In genomic region chr19:56046784-56047390, GRCm38 (mm10) we compare ENCODE assay signal across 22 mouse cellular contexts.
DNase-seq lines count a peak whose midpoint lies in the region; ATAC-seq lines count a peak whose summit lies in the region.
"Had no signal": no experiment of that assay in that cellular context is flagged by ENCODE, and none has a peak within 500 bp of the region (broad histone marks: within the 10 kb centered on the region; RNA-seq: fewer than 3 reads in every experiment).

No protein-coding gene starts in this region.

- intact Hi-C loops in gastrocnemius, postnatal 14 days (cut with DNase I; ENCODE audit: low total_unique reads): no loop called here
- intact Hi-C loops in gastrocnemius, postnatal 36 days (cut with DNase I): no loop called here

- no peak overlapping the region for H3K27ac ChIP-seq in forebrain, embryonic 14.5 days (ENCODE audit: low read depth, low read length)
- no peak overlapping the region for H3K27ac ChIP-seq in forebrain, embryonic 12.5 days
- H3K27ac ChIP-seq in midbrain, embryonic 11.5 days (ENCODE audit: low read depth, low read length): no peak overlapping the region
- H3K27ac ChIP-seq in midbrain, embryonic 13.5 days: no peak overlapping the region
- H3K27ac ChIP-seq: embryonic facial prominence, embryonic 15.5 days; forebrain, embryonic 10.5 days; hindbrain, embryonic 12.5 days; kidney, embryonic 15.5 days had no signal

- peak; percentile 33 for DNase-seq in forebrain, embryonic 14.5 days (ENCODE audit: low spot score)
- peak; percentile 36 for DNase-seq in gastrocnemius, postnatal 14 days
- DNase-seq in gastrocnemius, postnatal 36 days: no peak
- DNase-seq in midbrain, embryonic 11.5 days (ENCODE audit: low spot score, missing footprints): peak; percentile 59
- DNase-seq in retina, postnatal 7 days (ENCODE audit: low read depth, low spot score): peak; percentile 24
- DNase-seq in kidney, adult 9 months: no peak
- DNase-seq: adrenal gland, adult 2 months; cerebellum, adult 11-12 months; cerebellum, adult 9-10 months; cerebellum, postnatal 25 days; heart, postnatal 10 days; heart, postnatal 4 days; kidney, adult 18-20 months had no signal

- H3K27me3 ChIP-seq in forebrain, embryonic 14.5 days (replicated peaks; ENCODE audit: control insufficient read depth, insufficient read depth, low read length): no peaks in the 10 kb centered on the region
- H3K27me3 ChIP-seq in forebrain, embryonic 12.5 days: 0 out of 2 replicates have a peak, but pooled peaks cover 3% of the 10 kb centered on the region
- H3K27me3 ChIP-seq in midbrain, embryonic 11.5 days (ENCODE audit: control insufficient read depth, insufficient read depth, low read length): no peaks in the 10 kb centered on the region
- H3K27me3 ChIP-seq in midbrain, embryonic 13.5 days: no peaks in the 10 kb centered on the region
- H3K27me3 ChIP-seq: embryonic facial prominence, embryonic 15.5 days; hindbrain, embryonic 12.5 days; kidney, embryonic 15.5 days had no signal

- no peak overlapping the region for H3K9ac ChIP-seq in forebrain, embryonic 14.5 days (ENCODE audit: low read length)
- no peak overlapping the region for H3K9ac ChIP-seq in forebrain, embryonic 12.5 days
- H3K9ac ChIP-seq in midbrain, embryonic 11.5 days (ENCODE audit: low read length): no peak overlapping the region
- no peak overlapping the region for H3K9ac ChIP-seq in midbrain, embryonic 13.5 days (replicated peaks)
- H3K9ac ChIP-seq: embryonic facial prominence, embryonic 15.5 days; hindbrain, embryonic 12.5 days; kidney, embryonic 15.5 days had no signal

- H3K9me3 ChIP-seq in forebrain, embryonic 14.5 days (replicated peaks; ENCODE audit: control insufficient read depth, low read length): no peaks in the 10 kb centered on the region
- no peaks in the 10 kb centered on the region for H3K9me3 ChIP-seq in forebrain, embryonic 12.5 days
- H3K9me3 ChIP-seq in midbrain, embryonic 11.5 days (ENCODE audit: control insufficient read depth, low read length): no peaks in the 10 kb centered on the region
- H3K9me3 ChIP-seq in midbrain, embryonic 13.5 days: no peaks in the 10 kb centered on the region
- H3K9me3 ChIP-seq: embryonic facial prominence, embryonic 15.5 days; forebrain, embryonic 10.5 days; hindbrain, embryonic 12.5 days; kidney, embryonic 15.5 days had no signal

- ATAC-seq in forebrain, embryonic 14.5 days: no peak
- no peak for ATAC-seq in forebrain, embryonic 12.5 days (ENCODE audit: low FRiP score)
- no peak for ATAC-seq in midbrain, embryonic 11.5 days (ENCODE audit: low FRiP score)
- no peak for ATAC-seq in midbrain, embryonic 13.5 days
- ATAC-seq: hindbrain, embryonic 16.5 days; inflammation-experienced regulatory T-cells, adult 6 months had no signal

- 53% methylated on average over 16 of the region's 16 CpGs for WGBS in forebrain, embryonic 14.5 days
- 59% methylated on average over 16 of the region's 16 CpGs for WGBS in forebrain, embryonic 12.5 days
- WGBS in midbrain, embryonic 11.5 days: 61% methylated on average over 16 of the region's 16 CpGs
- WGBS in midbrain, embryonic 13.5 days: 55% methylated on average over 16 of the region's 16 CpGs

- no peaks in the 10 kb centered on the region for H3K4me1 ChIP-seq in forebrain, embryonic 14.5 days (ENCODE audit: control insufficient read depth, insufficient read depth, low read length)
- H3K4me1 ChIP-seq in forebrain, embryonic 12.5 days: no peaks in the 10 kb centered on the region
- no peaks in the 10 kb centered on the region for H3K4me1 ChIP-seq in midbrain, embryonic 11.5 days (ENCODE audit: control insufficient read depth, insufficient read depth, low read length)
- no peaks in the 10 kb centered on the region for H3K4me1 ChIP-seq in midbrain, embryonic 13.5 days (replicated peaks)
- H3K4me1 ChIP-seq: embryonic facial prominence, embryonic 15.5 days; forebrain, embryonic 10.5 days; hindbrain, embryonic 12.5 days; kidney, embryonic 15.5 days had no signal

- no peaks in the 10 kb centered on the region for H3K36me3 ChIP-seq in forebrain, embryonic 14.5 days (ENCODE audit: control insufficient read depth, insufficient read depth, low read length)
- no peaks in the 10 kb centered on the region for H3K36me3 ChIP-seq in forebrain, embryonic 12.5 days (replicated peaks)
- H3K36me3 ChIP-seq in midbrain, embryonic 11.5 days (ENCODE audit: control insufficient read depth, insufficient read depth, low read length): no peaks in the 10 kb centered on the region
- no peaks in the 10 kb centered on the region for H3K36me3 ChIP-seq in midbrain, embryonic 13.5 days
- H3K36me3 ChIP-seq: embryonic facial prominence, embryonic 15.5 days; forebrain, embryonic 10.5 days; hindbrain, embryonic 12.5 days; kidney, embryonic 15.5 days had no signal

- no peak overlapping the region for H3K4me2 ChIP-seq in forebrain, embryonic 14.5 days (ENCODE audit: low read length)
- no peak overlapping the region for H3K4me2 ChIP-seq in forebrain, embryonic 12.5 days
- no peak overlapping the region for H3K4me2 ChIP-seq in midbrain, embryonic 11.5 days
- H3K4me2 ChIP-seq in midbrain, embryonic 13.5 days (replicated peaks): no peak overlapping the region
- H3K4me2 ChIP-seq: embryonic facial prominence, embryonic 15.5 days; hindbrain, embryonic 12.5 days; kidney, embryonic 15.5 days had no signal

- H3K4me3 ChIP-seq in forebrain, embryonic 14.5 days (ENCODE audit: low read depth, low read length): no peak overlapping the region
- no peak overlapping the region for H3K4me3 ChIP-seq in forebrain, embryonic 12.5 days (replicated peaks)
- no peak overlapping the region for H3K4me3 ChIP-seq in midbrain, embryonic 11.5 days (ENCODE audit: low read depth, low read length)
- no peak overlapping the region for H3K4me3 ChIP-seq in midbrain, embryonic 13.5 days (replicated peaks)
- H3K4me3 ChIP-seq: embryonic facial prominence, embryonic 15.5 days; erythroblast, embryonic 14.5 days; forebrain, embryonic 10.5 days; hindbrain, embryonic 12.5 days; kidney, embryonic 15.5 days had no signal

Comparison
In these comparisons a context has a peak if more than half of its experiments do, and no peak if none do; other contexts are left out.
1. DNase-seq: peak in forebrain, embryonic 14.5 days (single experiment), gastrocnemius, postnatal 14 days (single experiment), midbrain, embryonic 11.5 days (single experiment) and retina, postnatal 7 days (single experiment); none in gastrocnemius, postnatal 36 days (0 of 2) and kidney, adult 9 months (single experiment).